Comparison of ENCODE assay signal across 15 mouse cellular contexts in the genomic region with DNA sequence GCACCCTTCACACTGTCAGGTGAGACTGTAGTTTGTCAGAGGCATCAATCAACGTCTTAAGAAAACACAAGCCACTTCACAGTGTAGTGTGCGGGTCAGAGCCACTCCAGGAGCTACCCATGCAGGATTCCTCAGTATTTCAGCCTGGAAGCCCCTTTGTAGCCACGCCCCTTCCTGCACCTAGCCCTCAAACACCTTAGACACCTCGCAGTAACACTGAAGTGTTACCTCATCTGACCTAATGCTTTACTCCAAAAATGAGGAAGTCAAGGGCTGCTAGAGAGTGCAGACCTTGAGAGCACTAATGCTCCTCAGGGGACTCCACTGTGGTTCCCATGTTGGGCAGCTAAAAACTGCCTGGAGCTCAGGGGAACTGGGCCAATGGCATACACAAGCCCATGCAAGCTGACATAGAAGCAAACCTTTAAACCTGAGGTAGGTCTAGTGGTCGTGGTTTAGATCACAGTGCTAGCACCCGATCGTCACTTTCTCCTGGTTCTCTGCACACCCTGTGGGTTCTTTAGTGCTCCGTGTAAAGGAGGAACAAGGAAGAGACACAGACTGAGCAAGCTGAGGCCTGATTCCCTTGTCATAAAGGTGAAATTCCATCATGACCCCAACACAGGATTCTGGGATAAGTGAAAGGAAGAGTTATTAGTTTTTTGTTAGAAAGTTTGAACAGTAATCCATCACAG. TPM values are rescaled to one million over a fixed set of nuclear protein-coding genes. Genes with fewer than 3 reads are reported as not detected.
DNase-seq lines count a peak whose midpoint lies in the region; ATAC-seq and TF ChIP-seq lines count a peak whose summit lies in the region.
"Had no signal": no experiment of that assay in that cellular context is flagged by ENCODE, and none has a peak within 500 bp of the region (broad histone marks: within the 10 kb centered on the region; RNA-seq: fewer than 3 reads in every experiment).

No protein-coding gene starts in this region.

- TF ChIP-seq RAD21 in CH12.LX (IDR thresholded peaks at IDR 0.05; ENCODE audit: low read depth, low read length), result no peak

- DNase-seq in hindbrain, embryonic 14.5 days (ENCODE audit: low spot score), result no peak
- no peak for DNase-seq in hindbrain, embryonic 10.5 days (ENCODE audit: low spot score)
- DNase-seq in CH12.LX (ENCODE audit: extremely low read depth), result peak; percentile 66
- DNase-seq in lung, adult 18-20 months, result peak; percentile 34 to 49
- no peak for DNase-seq in cerebellum, postnatal 25 days
- no peak for DNase-seq in cerebellum, postnatal 36 days
- no peak for DNase-seq in left cerebral cortex, adult 18-20 months (ENCODE audit: low spot score in 2 of 2)
- DNase-seq: adrenal gland, postnatal 10 days; gastrocnemius, postnatal 10 days; kidney, postnatal 4 days; thymus, adult 2 months had no signal

- no peak overlapping the region for H3K4me2 ChIP-seq in hindbrain, embryonic 14.5 days (replicated peaks)
- no peak overlapping the region for H3K4me2 ChIP-seq in CH12.LX (ENCODE audit: insufficient read depth, low read depth, poor library complexity, severe bottlenecking)
- H3K4me2 ChIP-seq: heart, embryonic 15.5 days; liver, embryonic 12.5 days had no signal

- no peaks in the 10 kb centered on the region for H3K27me3 ChIP-seq in hindbrain, embryonic 14.5 days (ENCODE audit: control insufficient read depth, insufficient read depth, low read length)
- H3K27me3 ChIP-seq in hindbrain, embryonic 10.5 days (ENCODE audit: insufficient read depth, poor library complexity, severe bottlenecking), result no peaks in the 10 kb centered on the region
- H3K27me3 ChIP-seq in CH12.LX (replicated peaks), result no peaks in the 10 kb centered on the region
- H3K27me3 ChIP-seq: heart, embryonic 15.5 days; liver, embryonic 12.5 days had no signal

- dilution Hi-C loops in CH12.LX (cut with MboI; ENCODE audit: extremely low pct_ligation_motif_present, extremely low pct_unique_long_range_greater_than_20kb, low sequenced_read_pairs), result no loop called here

- H3K27ac ChIP-seq in hindbrain, embryonic 14.5 days, result no peak overlapping the region
- H3K27ac ChIP-seq in hindbrain, embryonic 10.5 days, result no peak overlapping the region
- H3K27ac ChIP-seq in CH12.LX (ENCODE audit: insufficient read depth, low read depth), result no peak overlapping the region
- H3K27ac ChIP-seq: heart, embryonic 15.5 days; liver, embryonic 12.5 days had no signal

- peaks cover 45% of the 10 kb centered on the region for H3K36me3 ChIP-seq in hindbrain, embryonic 14.5 days (replicated peaks; ENCODE audit: control insufficient read depth, insufficient read depth)
- 0 out of 2 replicates have a peak, but pooled peaks cover 2% of the 10 kb centered on the region for H3K36me3 ChIP-seq in hindbrain, embryonic 10.5 days
- H3K36me3 ChIP-seq in CH12.LX (replicated peaks in 1 of 2; ENCODE audit: control insufficient read depth in 1 of 2, insufficient read depth in 1 of 2, low read length in 1 of 2), result peaks cover 0 to 6% of the 10 kb centered on the region in 2 experiments

- TF ChIP-seq EP300 in CH12.LX (IDR thresholded peaks at IDR 0.05; ENCODE audit: low read length), result no peak

- in situ Hi-C loops in CH12.LX (cut with MboI; ENCODE audit: low pct_ligation_motif_present, low pct_unique_long_range_greater_than_20kb, low sequenced_read_pairs), result no loop called here

- no peak overlapping the region for H3K9ac ChIP-seq in hindbrain, embryonic 14.5 days
- no peak overlapping the region for H3K9ac ChIP-seq in CH12.LX (ENCODE audit: insufficient read depth, low read depth)
- H3K9ac ChIP-seq: heart, embryonic 15.5 days; liver, embryonic 12.5 days had no signal

- H3K79me2 ChIP-seq in CH12.LX (replicated peaks; ENCODE audit: control insufficient read depth, extremely low read depth, insufficient read depth, poor library complexity, severe bottlenecking), result no peaks in the 10 kb centered on the region

- no peak overlapping the region for H3K4me3 ChIP-seq in hindbrain, embryonic 14.5 days (replicated peaks; ENCODE audit: low read length)
- H3K4me3 ChIP-seq in hindbrain, embryonic 10.5 days, result no peak overlapping the region
- no peak overlapping the region for H3K4me3 ChIP-seq in CH12.LX (replicated peaks in 1 of 3; ENCODE audit: low read depth in 2 of 3, low read length in 2 of 3, poor library complexity in 1 of 3)
- H3K4me3 ChIP-seq: heart, embryonic 15.5 days; liver, embryonic 12.5 days had no signal

- TF ChIP-seq POLR2A in CH12.LX (IDR thresholded peaks at IDR 0.05; ENCODE audit: low read depth, low read length), result no peak

- TF ChIP-seq CTCF in CH12.LX (conservative IDR thresholded peaks at IDR 0.05 in 1 of 2, IDR thresholded peaks at IDR 0.05 in 1 of 2; ENCODE audit: low read depth in 2 of 2, low read length in 2 of 2), result no peak

- no peaks in the 10 kb centered on the region for H3K9me3 ChIP-seq in hindbrain, embryonic 14.5 days (ENCODE audit: control insufficient read depth, low read length)
- no peaks in the 10 kb centered on the region for H3K9me3 ChIP-seq in hindbrain, embryonic 10.5 days
- no peaks in the 10 kb centered on the region for H3K9me3 ChIP-seq in CH12.LX (replicated peaks; ENCODE audit: low read length)
- H3K9me3 ChIP-seq: heart, embryonic 15.5 days; liver, embryonic 12.5 days had no signal

- WGBS in hindbrain, embryonic 14.5 days, result 89% methylated on average over 8 of the region's 8 CpGs
- 85% methylated on average over 8 of the region's 8 CpGs for WGBS in hindbrain, embryonic 10.5 days

- no peaks in the 10 kb centered on the region for H3K4me1 ChIP-seq in hindbrain, embryonic 14.5 days (replicated peaks; ENCODE audit: control insufficient read depth, insufficient read depth, low read length)
- no peaks in the 10 kb centered on the region for H3K4me1 ChIP-seq in hindbrain, embryonic 10.5 days (replicated peaks)
- H3K4me1 ChIP-seq in CH12.LX (ENCODE audit: control insufficient read depth in 1 of 2, insufficient read depth in 2 of 2), result peaks cover 0 to 14% of the 10 kb centered on the region in 2 experiments; a peak in 3 of 4 replicates
- H3K4me1 ChIP-seq: heart, embryonic 15.5 days; liver, embryonic 12.5 days had no signal

- ATAC-seq in hindbrain, embryonic 14.5 days (ENCODE audit: low FRiP score), result 0 out of 2 replicates have a peak, but pooled peaks have one; percentile 32
- peak; percentile 87 for ATAC-seq in megakaryocyte progenitor cell, adult 5-6 weeks (replicated peaks; ENCODE audit: poor library complexity)
- ATAC-seq: intestine, postnatal 0 days; liver, embryonic 12.5 days had no signal

TF ChIP-seq in CH12.LX, 34 proteins besides CTCF, POLR2A, EP300 and RAD21:
- TF ChIP-seq JUND (conservative IDR thresholded peaks at IDR 0.05; ENCODE audit: low read depth, low read length) (no peak), KAT2A (IDR thresholded peaks at IDR 0.05; ENCODE audit: insufficient replicate concordance, low read length) (no peak), CHD1 (IDR thresholded peaks at IDR 0.05; ENCODE audit: low read depth, low read length) (no peak), TCF12 (IDR thresholded peaks at IDR 0.05; ENCODE audit: low read depth, low read length) (no peak), MXI1 (IDR thresholded peaks at IDR 0.05; ENCODE audit: low read depth, low read length) (no peak)

RNA-seq across cellular contexts. Expression of a gene that starts 56.9 kb away (rescaled TPM):
- polyA plus RNA-seq in hindbrain, embryonic 14.5 days (2014; fragmentation: Nextera tagmentation; extraction: Ambion mirVana), result 25.6 and 27.6 TPM in 2 replicates
- polyA plus RNA-seq in hindbrain, embryonic 10.5 days (2016; fragmentation: Nextera tagmentation; extraction: Ambion mirVana), result 2.3 and 3.4 TPM in 2 replicates
- total RNA-seq in CH12.LX (2012; rRNA removed) (0.25 and 0.46 TPM in 2 replicates), CH12.LX (2014; rRNA removed) (0.52 and 0.65 TPM in 2 replicates)
- 0.87 and 1.0 TPM in 2 replicates for polyA plus RNA-seq in CH12.LX (2012; ENCODE audit: insufficient read length, low read depth)
- total RNA-seq in megakaryocyte progenitor cell, adult 5-6 weeks (2015), result 6.8 and 7.2 TPM in 2 replicates
- total RNA-seq in megakaryocyte progenitor cell, adult 5-6 weeks (2017), result 1.2 and 1.9 TPM in 2 replicates
- 10 to 100 TPM; 52.6 to 54.8 TPM for total RNA-seq in left cerebral cortex, adult 18-20 months (2021)

Comparison
In these comparisons a context has a peak if more than half of its experiments do, and no peak if none do; other contexts are left out.
1. DNase-seq: peak in CH12.LX (single experiment) and lung, adult 18-20 months (2 of 2); none in hindbrain, embryonic 14.5 days (single experiment), hindbrain, embryonic 10.5 days (single experiment), cerebellum, postnatal 25 days (0 of 2), cerebellum, postnatal 36 days (0 of 2) and left cerebral cortex, adult 18-20 months (0 of 2).
2. RNA of a gene that starts 56.9 kb away (total RNA-seq): 52.6 to 54.8 TPM in left cerebral cortex, adult 18-20 months; 1.2 to 7.2 TPM in megakaryocyte progenitor cell, adult 5-6 weeks and 0.25 to 0.65 TPM in CH12.LX; every median in the first group is over 4 times any median in the second.